Mouse (Mus musculus) kidney, adult 2 months (tissue): ENCODE measurements around the gene Csrp3.

ENCODE experiments used
- CTCF ChIP-seq: fragments of 200-500 bp; conservative IDR thresholded peaks from 2 replicates; pipeline ENCODE4 v1.5.1; 2011; ENCODE audit warnings: low read depth, mild to moderate bottlenecking, control low read depth, low read length, moderate library complexity, mixed read lengths; ENCODE audit not compliant: insufficient read depth, insufficient read length
- POLR2A ChIP-seq: fragments of 200-500 bp; IDR thresholded peaks from one replicate; pipeline ENCODE4 v1.6.1; 2011; ENCODE audit warnings: low read depth, low read length, control low read depth

GRCm38 (mm10) chr7:48823621-48824020 is 24.2 kb downstream of the Csrp3 start:
- no peak for TF ChIP-seq CTCF
- TF ChIP-seq POLR2A, result no peak
